Mouse (Mus musculus): ENCODE measurements around the gene Frmd8. TPM values are rescaled to one million over a fixed set of nuclear protein-coding genes. Genes with fewer than 3 reads are reported as not detected.

Gene Frmd8
- polyA plus RNA-seq, 1 experiment from 2014 or later: 61.1 TPM

DNA sequence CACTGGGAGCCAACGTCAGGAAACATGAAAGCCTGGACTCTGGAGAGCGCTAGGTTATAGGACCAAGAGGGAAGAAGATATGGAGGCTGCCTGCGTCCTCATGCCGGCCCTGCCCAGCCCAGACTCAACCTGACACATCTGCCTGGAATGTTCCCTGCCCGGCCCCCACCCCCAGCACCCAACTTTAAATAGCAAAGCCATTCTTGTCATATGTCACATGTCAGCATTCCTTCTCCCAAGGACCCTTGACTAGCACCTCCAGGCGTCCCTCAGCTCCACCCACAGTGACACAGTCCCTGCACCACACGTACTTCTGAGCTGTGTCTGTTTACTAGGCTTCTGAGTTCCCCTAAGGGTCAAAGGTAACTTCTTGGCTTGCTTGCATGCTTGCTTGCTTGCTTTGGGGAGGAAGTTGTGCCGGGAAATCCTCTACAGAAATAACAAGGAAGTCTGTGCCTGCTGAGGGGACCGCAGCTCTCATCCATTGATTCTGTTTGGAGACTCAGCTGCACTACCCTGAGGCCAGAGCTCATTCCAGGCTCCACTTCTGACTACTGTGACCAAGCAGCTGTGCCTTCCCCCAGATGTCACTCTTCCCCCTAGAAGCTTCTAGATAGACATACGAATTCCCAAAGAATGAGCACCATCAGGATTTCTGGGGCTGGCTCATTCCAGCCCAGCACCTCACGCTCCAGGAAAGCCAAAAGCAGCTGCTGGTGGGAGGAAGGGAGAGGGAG is 64.8 kb downstream of the Frmd8 start:
- Histone ChIP-seq H3K27me3 (ENCODE audit: control insufficient read depth, insufficient read depth, low read depth, low read length) (no peaks in the 10 kb centered on the region), H3K9ac (ENCODE audit: low read length) (peak overlapping the region; percentile 36), H3K9me3 (ENCODE audit: control insufficient read depth, low read length) (no peaks in the 10 kb centered on the region), H3K4me3 (ENCODE audit: low read length) (no peak overlapping the region), H3K36me3 (ENCODE audit: control insufficient read depth, insufficient read depth, low read length) (no peaks in the 10 kb centered on the region), H3K4me1 (replicated peaks; ENCODE audit: control insufficient read depth, insufficient read depth, low read length) (peaks cover 73% of the 10 kb centered on the region), H3K27ac (ENCODE audit: low read length) (peak overlapping the region; percentile 96), H3K4me2 (ENCODE audit: low read depth, low read length) (peak overlapping the region; percentile 31)
- peak; percentile 76 for ATAC-seq (ENCODE audit: low read depth)
- 15% methylated on average over 11 of the region's 11 CpGs for WGBS

DNA sequence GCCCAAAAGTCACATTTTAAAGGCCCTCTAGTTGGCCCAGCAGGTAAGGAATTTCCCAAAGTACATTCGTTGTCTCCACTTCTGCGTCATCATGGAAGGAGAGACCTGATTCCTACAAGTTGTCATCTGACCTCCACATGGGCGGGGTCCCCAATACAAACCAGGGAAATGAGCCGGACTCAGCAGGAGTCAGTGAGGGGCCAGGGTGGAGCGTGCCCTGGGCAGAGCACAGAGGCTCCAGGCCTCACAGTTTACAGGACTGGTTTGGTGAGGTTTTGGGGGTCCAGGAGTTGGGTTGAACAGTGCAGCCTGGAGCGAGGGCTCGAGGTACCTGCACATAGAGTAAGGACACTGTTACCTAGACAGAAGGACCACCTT is 65.4 kb downstream of the Frmd8 start:
- ATAC-seq (ENCODE audit: low read depth): peak; percentile 23; the same call in 1 of the 2 replicates
- peaks cover 73% of the 10 kb centered on the region for H3K4me1 ChIP-seq (replicated peaks; ENCODE audit: control insufficient read depth, insufficient read depth, low read length)
- peak overlapping the region; percentile 36 for H3K9ac ChIP-seq (ENCODE audit: low read length)
- H3K27ac ChIP-seq (ENCODE audit: low read length): peak overlapping the region; percentile 96
- no peak overlapping the region for H3K4me3 ChIP-seq (ENCODE audit: low read length)
- 43% methylated on average over 7 of the region's 7 CpGs for WGBS
- H3K4me2 ChIP-seq (ENCODE audit: low read depth, low read length): peak overlapping the region; percentile 31
- H3K27me3 ChIP-seq (ENCODE audit: control insufficient read depth, insufficient read depth, low read depth, low read length): no peaks in the 10 kb centered on the region
- H3K9me3 ChIP-seq (ENCODE audit: control insufficient read depth, low read length): no peaks in the 10 kb centered on the region
- no peaks in the 10 kb centered on the region for H3K36me3 ChIP-seq (ENCODE audit: control insufficient read depth, insufficient read depth, low read length)

DNA sequence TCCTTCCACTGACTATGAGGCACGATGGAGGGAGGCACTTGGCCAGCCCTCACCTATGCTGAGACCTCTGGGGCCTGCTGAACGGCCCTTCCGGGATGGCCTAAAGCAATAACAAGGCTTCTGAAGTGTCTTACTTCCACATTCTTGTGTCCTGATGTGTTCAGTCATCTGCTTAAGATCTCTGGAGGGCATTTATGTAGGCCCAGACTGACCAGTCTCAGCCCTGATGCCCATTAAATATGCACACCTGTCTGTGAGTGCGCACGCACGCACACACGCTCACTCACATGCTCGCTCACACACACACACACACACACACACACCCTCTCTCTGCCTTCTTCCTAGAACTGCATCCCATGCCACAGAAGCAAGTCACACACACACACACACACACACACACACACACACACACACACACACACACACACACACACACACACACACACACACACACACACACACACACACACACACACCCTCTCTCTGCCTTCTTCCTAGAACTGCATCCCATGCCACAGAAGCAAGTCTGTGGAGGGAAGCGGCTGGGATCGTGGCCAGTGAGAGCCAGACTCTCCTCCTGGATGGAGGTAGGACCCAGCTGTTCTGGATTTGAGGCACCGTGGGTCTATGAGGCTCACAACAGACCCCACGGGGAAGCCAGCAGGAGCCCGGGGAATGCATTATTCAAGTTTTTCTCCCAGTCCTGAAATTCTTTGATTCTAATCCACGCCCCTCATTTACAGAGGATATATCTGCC is 65.9 kb downstream of the Frmd8 start:
- Histone ChIP-seq H3K4me2 (ENCODE audit: low read depth, low read length) (peak overlapping the region; percentile 31; the same call in 1 of the 2 replicates), H3K9me3 (ENCODE audit: control insufficient read depth, low read length) (no peaks in the 10 kb centered on the region), H3K9ac (ENCODE audit: low read length) (peak overlapping the region; percentile 36), H3K27ac (ENCODE audit: low read length) (peak overlapping the region; percentile 96), H3K4me3 (ENCODE audit: low read length) (no peak overlapping the region), H3K4me1 (replicated peaks; ENCODE audit: control insufficient read depth, insufficient read depth, low read length) (peaks cover 79% of the 10 kb centered on the region), H3K36me3 (ENCODE audit: control insufficient read depth, insufficient read depth, low read length) (no peaks in the 10 kb centered on the region), H3K27me3 (ENCODE audit: control insufficient read depth, insufficient read depth, low read depth, low read length) (no peaks in the 10 kb centered on the region)
- no peak for ATAC-seq (ENCODE audit: low read depth)
- 49% methylated on average over 14 of the region's 14 CpGs for WGBS

DNA sequence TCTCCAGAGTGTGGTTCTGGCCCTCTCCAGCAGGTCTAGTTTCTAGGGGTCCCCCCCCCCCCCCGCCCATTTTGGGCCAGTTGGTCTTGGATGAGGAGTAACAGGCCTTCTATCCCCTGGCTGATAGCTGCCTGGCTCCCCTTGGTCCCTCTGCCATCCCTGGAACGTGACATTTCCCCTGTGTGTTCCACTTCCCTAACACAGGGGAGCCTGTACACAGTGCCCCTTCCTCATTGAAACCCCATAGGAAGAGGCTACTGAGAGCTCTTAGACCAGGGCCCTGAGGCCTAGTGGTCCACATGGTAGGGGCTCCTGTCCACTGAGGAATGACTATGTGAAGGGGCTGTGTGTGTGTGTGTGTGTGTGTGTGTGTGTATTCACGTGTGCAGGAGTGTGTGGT is 67.3 kb downstream of the Frmd8 start:
- H3K4me3 ChIP-seq (ENCODE audit: low read length): no peak overlapping the region
- ATAC-seq (ENCODE audit: low read depth): no peak
- H3K4me1 ChIP-seq (replicated peaks; ENCODE audit: control insufficient read depth, insufficient read depth, low read length): peaks cover 84% of the 10 kb centered on the region
- no peak overlapping the region for H3K9ac ChIP-seq (ENCODE audit: low read length)
- H3K4me2 ChIP-seq (ENCODE audit: low read depth, low read length): no peak overlapping the region
- peak overlapping the region; percentile 93 for H3K27ac ChIP-seq (ENCODE audit: low read length)
- WGBS: 83% methylated on average over 3 of the region's 3 CpGs
- H3K27me3 ChIP-seq (ENCODE audit: control insufficient read depth, insufficient read depth, low read depth, low read length): no peaks in the 10 kb centered on the region
- H3K36me3 ChIP-seq (ENCODE audit: control insufficient read depth, insufficient read depth, low read length): no peaks in the 10 kb centered on the region
- no peaks in the 10 kb centered on the region for H3K9me3 ChIP-seq (ENCODE audit: control insufficient read depth, low read length)

DNA sequence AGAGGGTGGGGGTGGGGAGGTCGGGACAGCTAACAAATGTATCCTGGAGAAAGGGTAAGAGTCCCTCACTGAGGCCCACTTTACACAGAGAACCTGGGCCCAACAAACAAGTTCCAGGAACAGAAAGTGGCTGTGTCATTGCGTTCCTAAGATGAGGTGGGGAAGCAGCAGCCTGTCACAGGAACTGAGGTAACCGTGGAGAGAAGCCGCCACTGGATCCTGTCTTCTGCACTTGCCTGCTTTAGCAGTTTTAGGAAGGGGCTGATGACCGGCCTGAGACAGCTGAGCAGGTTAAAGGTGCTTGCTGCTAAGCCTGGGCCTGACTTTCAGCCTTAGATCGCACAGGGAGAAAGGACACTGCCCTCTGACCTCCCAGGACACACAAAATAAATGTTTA is 68.3 kb downstream of the Frmd8 start:
- peak overlapping the region; percentile 93 for H3K27ac ChIP-seq (ENCODE audit: low read length)
- peaks cover 75% of the 10 kb centered on the region for H3K4me1 ChIP-seq (replicated peaks; ENCODE audit: control insufficient read depth, insufficient read depth, low read length)
- no peaks in the 10 kb centered on the region for H3K27me3 ChIP-seq (ENCODE audit: control insufficient read depth, insufficient read depth, low read depth, low read length)
- no peak overlapping the region for H3K4me3 ChIP-seq (ENCODE audit: low read length)
- WGBS: 34% methylated on average over 6 of the region's 6 CpGs
- no peaks in the 10 kb centered on the region for H3K9me3 ChIP-seq (ENCODE audit: control insufficient read depth, low read length)
- H3K4me2 ChIP-seq (ENCODE audit: low read depth, low read length): peak overlapping the region; percentile 24
- no peaks in the 10 kb centered on the region for H3K36me3 ChIP-seq (ENCODE audit: control insufficient read depth, insufficient read depth, low read length)
- peak overlapping the region; percentile 54 for H3K9ac ChIP-seq (ENCODE audit: low read length)
- no peak for ATAC-seq (ENCODE audit: low read depth)

GRCm38 (mm10) chr19:5806051-5806808 is 68.8 kb downstream of the Frmd8 start:
- Histone ChIP-seq H3K27me3 (ENCODE audit: control insufficient read depth, insufficient read depth, low read depth, low read length) (no peaks in the 10 kb centered on the region), H3K36me3 (ENCODE audit: control insufficient read depth, insufficient read depth, low read length) (no peaks in the 10 kb centered on the region), H3K4me2 (ENCODE audit: low read depth, low read length) (peak overlapping the region; percentile 24), H3K9ac (ENCODE audit: low read length) (peak overlapping the region; percentile 54), H3K4me3 (ENCODE audit: low read length) (peak overlapping the region; percentile 1; the same call in 1 of the 2 replicates), H3K9me3 (ENCODE audit: control insufficient read depth, low read length) (no peaks in the 10 kb centered on the region), H3K4me1 (replicated peaks; ENCODE audit: control insufficient read depth, insufficient read depth, low read length) (peaks cover 69% of the 10 kb centered on the region), H3K27ac (ENCODE audit: low read length) (peak overlapping the region; percentile 93)
- ATAC-seq (ENCODE audit: low read depth): peak; percentile 1; the same call in 1 of the 2 replicates
- 7% methylated on average over 8 of the region's 8 CpGs for WGBS

- peak overlapping the region; percentile 49 for H3K4me2 ChIP-seq (ENCODE audit: low read depth, low read length)
- 25% methylated on average over 8 of the region's 8 CpGs for WGBS
- H3K4me3 ChIP-seq (ENCODE audit: low read length): peak overlapping the region; percentile 28; the same call in 1 of the 2 replicates
- H3K9ac ChIP-seq (ENCODE audit: low read length): peak overlapping the region; percentile 60
- no peaks in the 10 kb centered on the region for H3K9me3 ChIP-seq (ENCODE audit: control insufficient read depth, low read length)
- H3K27me3 ChIP-seq (ENCODE audit: control insufficient read depth, insufficient read depth, low read depth, low read length): no peaks in the 10 kb centered on the region
- H3K4me1 ChIP-seq (replicated peaks; ENCODE audit: control insufficient read depth, insufficient read depth, low read length): peaks cover 52% of the 10 kb centered on the region
- no peak for ATAC-seq (ENCODE audit: low read depth)
- H3K27ac ChIP-seq (ENCODE audit: low read length): peak overlapping the region; percentile 93
- H3K36me3 ChIP-seq (ENCODE audit: control insufficient read depth, insufficient read depth, low read length): peaks cover 4% of the 10 kb centered on the region; the same call in 1 of the 2 replicates
Measured at GRCm38 (mm10) chr19:5804371-5804899, 70.6 kb downstream of the Frmd8 start.

DNA sequence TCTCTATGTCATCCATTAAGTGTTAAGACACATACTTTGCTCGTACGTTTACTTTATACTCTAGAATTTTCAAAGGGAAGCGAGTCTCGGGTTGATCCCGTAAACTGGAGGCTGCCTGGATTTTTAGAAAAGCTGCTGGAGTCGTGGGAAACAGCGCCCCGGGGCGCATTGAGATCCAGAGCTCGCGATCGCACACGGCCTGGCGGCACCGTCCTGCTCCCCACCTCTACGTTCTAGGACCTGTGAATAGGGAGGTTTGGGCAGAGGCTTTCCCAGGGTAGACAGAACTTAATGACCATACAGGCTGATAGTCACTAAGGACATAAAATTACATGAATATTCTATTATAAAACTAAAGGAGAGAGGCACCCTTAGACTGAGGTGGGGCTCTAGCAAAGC is 71.2 kb downstream of the Frmd8 start:
- H3K36me3 ChIP-seq (ENCODE audit: control insufficient read depth, insufficient read depth, low read length): peaks cover 4% of the 10 kb centered on the region; the same call in 1 of the 2 replicates
- peak overlapping the region; percentile 60 for H3K9ac ChIP-seq (ENCODE audit: low read length)
- WGBS: under 1% methylated on average over 16 of the region's 16 CpGs
- no peaks in the 10 kb centered on the region for H3K27me3 ChIP-seq (ENCODE audit: control insufficient read depth, insufficient read depth, low read depth, low read length)
- no peaks in the 10 kb centered on the region for H3K9me3 ChIP-seq (ENCODE audit: control insufficient read depth, low read length)
- no peak for ATAC-seq (ENCODE audit: low read depth)
- H3K4me3 ChIP-seq (ENCODE audit: low read length): peak overlapping the region; percentile 28
- H3K4me2 ChIP-seq (ENCODE audit: low read depth, low read length): peak overlapping the region; percentile 49
- peak overlapping the region; percentile 93 for H3K27ac ChIP-seq (ENCODE audit: low read length)
- H3K4me1 ChIP-seq (replicated peaks; ENCODE audit: control insufficient read depth, insufficient read depth, low read length): peaks cover 48% of the 10 kb centered on the region
